Mouse (Mus musculus): ENCODE results near the gene Mrpl57. TPM values are rescaled to one million over a fixed set of nuclear protein-coding genes. Genes with fewer than 3 reads are reported as not detected.

Gene Mrpl57
- polyA plus RNA-seq (2012; rRNA removed), result 23.6 and 48.3 TPM in 2 replicates
- 149 and 161 TPM in 2 replicates for polyA plus RNA-seq (2014; fragmentation: Nextera tagmentation; extraction: Ambion mirVana)

GRCm38 (mm10) chr14:57825788-57826751 is at the start of gene Mrpl57, which contains the start of gene Ska3:
Gene Mrpl57, plus strand, starts transcription at chr14:57826234.
Gene Ska3, minus strand, starts transcription at chr14:57826185.
- peak; percentile 49; the same call in 1 of the 2 replicates for TF ChIP-seq EP300 (IDR thresholded peaks at IDR 0.05; ENCODE audit: low read depth)
- TF ChIP-seq CTCF (IDR thresholded peaks at IDR 0.05; ENCODE audit: low read depth), result peak; percentile 38
- peak within 1 kb of the TSS; percentile 80 to 99 for H3K4me3 ChIP-seq (ENCODE audit: insufficient read depth in 1 of 2, low read depth in 2 of 2, low read length in 2 of 2)
- H3K4me2 ChIP-seq (ENCODE audit: low read depth), result peak within 1 kb of the TSS; percentile 97
- no peaks in the 10 kb centered on the region for H3K27me3 ChIP-seq (ENCODE audit: control insufficient read depth, insufficient read depth, low read length)
- peak within 1 kb of the TSS; percentile 79 for H3K27ac ChIP-seq
- peaks cover 9 to 14% of the 10 kb centered on the region in 2 experiments for H3K4me1 ChIP-seq (replicated peaks; ENCODE audit: control insufficient read depth in 2 of 2, insufficient read depth in 2 of 2, low read length in 1 of 2)
- no peaks in the 10 kb centered on the region for H3K9me3 ChIP-seq (ENCODE audit: control insufficient read depth, low read length)
- DNase-seq (ENCODE audit: low read depth in 3 of 3, low spot score in 3 of 3) (peak; percentile 83 to 90 (median 85)), ATAC-seq (ENCODE audit: insufficient read depth) (peak; percentile 96)
- H3K9ac ChIP-seq (replicated peaks), result peak within 1 kb of the TSS; percentile 96
- WGBS (ENCODE audit: insufficient replicate concordance), result under 1% methylated on average over 96 of the region's 96 CpGs
- H3K36me3 ChIP-seq (replicated peaks; ENCODE audit: control insufficient read depth, insufficient read depth, low read depth), result peaks cover 17% of the 10 kb centered on the region

- TF ChIP-seq CTCF (IDR thresholded peaks at IDR 0.05; ENCODE audit: low read depth) (no peak), EP300 (IDR thresholded peaks at IDR 0.05; ENCODE audit: low read depth) (no peak)
- H3K9ac ChIP-seq (replicated peaks), result no peak overlapping the region
- H3K27ac ChIP-seq, result no peak overlapping the region
- H3K4me1 ChIP-seq (replicated peaks; ENCODE audit: control insufficient read depth in 2 of 2, insufficient read depth in 2 of 2, low read length in 1 of 2), result no peaks in the 10 kb centered on the region
- H3K9me3 ChIP-seq (ENCODE audit: control insufficient read depth, low read length), result no peaks in the 10 kb centered on the region
- ATAC-seq (ENCODE audit: insufficient read depth) (no peak), DNase-seq (ENCODE audit: low read depth in 3 of 3, low spot score in 3 of 3) (no peak)
- 59% methylated on average over 4 of the region's 4 CpGs for WGBS (ENCODE audit: insufficient replicate concordance)
- no peaks in the 10 kb centered on the region for H3K36me3 ChIP-seq (replicated peaks; ENCODE audit: control insufficient read depth, insufficient read depth, low read depth)
- H3K27me3 ChIP-seq (ENCODE audit: control insufficient read depth, insufficient read depth, low read length), result no peaks in the 10 kb centered on the region
- H3K4me2 ChIP-seq (ENCODE audit: low read depth), result no peak overlapping the region
- no peak overlapping the region for H3K4me3 ChIP-seq (ENCODE audit: insufficient read depth in 1 of 2, low read depth in 2 of 2, low read length in 2 of 2)
Observed at GRCm38 (mm10) chr14:57787406-57787805, 38.6 kb upstream of the Mrpl57 start.

DNA sequence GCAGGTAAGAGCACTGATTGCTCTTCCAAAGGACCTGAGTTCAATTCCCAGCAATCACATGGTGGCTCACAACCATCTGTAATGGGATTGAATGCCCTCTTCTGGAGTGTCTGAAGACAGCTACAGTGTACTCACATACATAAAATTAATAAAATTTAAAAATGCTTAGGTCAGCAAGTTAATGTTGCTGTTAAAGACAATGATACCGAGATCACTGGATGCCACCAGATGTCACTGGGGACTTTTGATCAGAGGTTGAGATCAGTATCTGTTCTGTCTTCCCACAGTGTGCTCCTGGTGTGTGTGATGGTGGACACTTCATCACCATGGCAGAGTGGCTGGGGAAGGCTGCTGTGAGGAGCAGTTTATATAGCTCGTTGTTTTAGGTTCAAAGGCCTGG is 36.7 kb upstream of the Mrpl57 start:
- H3K4me1 ChIP-seq (replicated peaks; ENCODE audit: control insufficient read depth in 2 of 2, insufficient read depth in 2 of 2, low read length in 1 of 2), result no peaks in the 10 kb centered on the region
- WGBS (ENCODE audit: insufficient replicate concordance), result 73% methylated on average over 2 of the region's 2 CpGs
- H3K9me3 ChIP-seq (ENCODE audit: control insufficient read depth, low read length), result no peaks in the 10 kb centered on the region
- H3K27ac ChIP-seq, result no peak overlapping the region
- H3K36me3 ChIP-seq (replicated peaks; ENCODE audit: control insufficient read depth, insufficient read depth, low read depth), result no peaks in the 10 kb centered on the region
- no peak for ATAC-seq (ENCODE audit: insufficient read depth)
- no peak for TF ChIP-seq CTCF (IDR thresholded peaks at IDR 0.05; ENCODE audit: low read depth)
- TF ChIP-seq EP300 (IDR thresholded peaks at IDR 0.05; ENCODE audit: low read depth), result no peak
- no peak overlapping the region for H3K9ac ChIP-seq (replicated peaks)
- no peaks in the 10 kb centered on the region for H3K27me3 ChIP-seq (ENCODE audit: control insufficient read depth, insufficient read depth, low read length)
- H3K4me2 ChIP-seq (ENCODE audit: low read depth), result no peak overlapping the region
- DNase-seq (ENCODE audit: low read depth in 3 of 3, low spot score in 3 of 3), result no peak
- H3K4me3 ChIP-seq (ENCODE audit: insufficient read depth in 1 of 2, low read depth in 2 of 2, low read length in 2 of 2), result no peak overlapping the region

DNA sequence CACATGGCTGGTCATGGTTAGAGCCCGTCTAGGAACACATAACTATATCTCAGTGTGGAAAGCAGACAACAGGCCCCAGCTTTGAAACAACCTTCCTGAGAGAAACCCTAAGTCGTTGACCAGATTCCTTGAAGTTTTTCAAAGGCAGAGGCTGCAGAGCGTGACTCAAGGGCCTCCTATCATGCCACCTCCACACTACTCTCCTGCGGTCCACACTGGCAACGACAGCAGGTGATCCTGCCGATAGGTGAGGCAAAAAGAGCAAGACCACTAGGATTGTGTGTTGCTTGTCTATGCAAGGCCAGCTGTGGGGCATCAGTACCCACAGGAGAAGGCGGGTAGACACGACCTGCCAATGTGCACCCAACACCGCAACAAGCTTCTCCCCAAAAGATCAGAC is 36.3 kb upstream of the Mrpl57 start:
- Histone ChIP-seq H3K9ac (replicated peaks) (no peak overlapping the region), H3K4me2 (ENCODE audit: low read depth) (no peak overlapping the region), H3K27me3 (ENCODE audit: control insufficient read depth, insufficient read depth, low read length) (no peaks in the 10 kb centered on the region), H3K4me3 (ENCODE audit: insufficient read depth in 1 of 2, low read depth in 2 of 2, low read length in 2 of 2) (no peak overlapping the region), H3K4me1 (replicated peaks; ENCODE audit: control insufficient read depth in 2 of 2, insufficient read depth in 2 of 2, low read length in 1 of 2) (no peaks in the 10 kb centered on the region), H3K27ac (no peak overlapping the region), H3K36me3 (replicated peaks; ENCODE audit: control insufficient read depth, insufficient read depth, low read depth) (no peaks in the 10 kb centered on the region), H3K9me3 (ENCODE audit: control insufficient read depth, low read length) (no peaks in the 10 kb centered on the region)
- 77% methylated on average over 9 of the region's 9 CpGs for WGBS (ENCODE audit: insufficient replicate concordance)
- no peak for ATAC-seq (ENCODE audit: insufficient read depth)
- no peak for DNase-seq (ENCODE audit: low read depth in 3 of 3, low spot score in 3 of 3)
- TF ChIP-seq EP300 (IDR thresholded peaks at IDR 0.05; ENCODE audit: low read depth) (no peak), CTCF (IDR thresholded peaks at IDR 0.05; ENCODE audit: low read depth) (no peak)

DNA sequence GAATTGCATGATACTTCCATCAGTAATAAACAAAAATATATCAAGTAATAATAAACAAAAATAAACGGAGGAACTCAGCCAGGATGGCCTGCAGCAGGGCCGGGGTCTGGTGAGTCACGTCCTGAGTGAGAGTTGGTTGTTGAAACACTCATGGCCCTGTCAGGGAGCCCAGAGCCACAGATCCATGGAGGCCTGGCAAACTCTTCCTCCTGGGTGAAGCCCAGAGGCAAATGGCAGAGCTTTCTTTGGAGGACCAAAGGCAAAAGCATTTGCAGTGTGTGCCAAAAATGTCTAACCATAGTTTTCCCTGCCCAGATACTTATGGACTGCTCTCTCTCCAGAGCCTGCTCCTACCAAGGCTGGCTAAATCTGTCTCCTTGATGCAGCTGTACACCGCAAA is 34.9 kb upstream of the Mrpl57 start:
- ATAC-seq (ENCODE audit: insufficient read depth), result no peak
- H3K36me3 ChIP-seq (replicated peaks; ENCODE audit: control insufficient read depth, insufficient read depth, low read depth), result no peaks in the 10 kb centered on the region
- no peaks in the 10 kb centered on the region for H3K9me3 ChIP-seq (ENCODE audit: control insufficient read depth, low read length)
- no peak overlapping the region for H3K4me3 ChIP-seq (ENCODE audit: insufficient read depth in 1 of 2, low read depth in 2 of 2, low read length in 2 of 2)
- H3K9ac ChIP-seq (replicated peaks), result no peak overlapping the region
- H3K4me1 ChIP-seq (replicated peaks; ENCODE audit: control insufficient read depth in 2 of 2, insufficient read depth in 2 of 2, low read length in 1 of 2), result no peaks in the 10 kb centered on the region
- no peak for TF ChIP-seq CTCF (IDR thresholded peaks at IDR 0.05; ENCODE audit: low read depth)
- TF ChIP-seq EP300 (IDR thresholded peaks at IDR 0.05; ENCODE audit: low read depth), result no peak
- no peak overlapping the region for H3K27ac ChIP-seq
- no peak overlapping the region for H3K4me2 ChIP-seq (ENCODE audit: low read depth)
- no peaks in the 10 kb centered on the region for H3K27me3 ChIP-seq (ENCODE audit: control insufficient read depth, insufficient read depth, low read length)
- DNase-seq (ENCODE audit: low read depth in 3 of 3, low spot score in 3 of 3), result no peak
- 68% methylated on average over 4 of the region's 4 CpGs for WGBS (ENCODE audit: insufficient replicate concordance)
